8 mouse cellular contexts compared by ENCODE assay signal in genomic region chr3:56181025-56181424, GRCm38 (mm10). TPM values are rescaled to one million over a fixed set of nuclear protein-coding genes. Genes with fewer than 3 reads are reported as not detected.
DNase-seq lines count a peak whose midpoint lies in the region; ATAC-seq and TF ChIP-seq lines count a peak whose summit lies in the region.

No protein-coding gene starts in this region.

- H3K4me1 ChIP-seq in embryonic facial prominence, embryonic 13.5 days: peaks cover 14% of the 10 kb centered on the region
- H3K4me1 ChIP-seq in hindbrain, embryonic 11.5 days (replicated peaks; ENCODE audit: control insufficient read depth, insufficient read depth, low read length): no peaks in the 10 kb centered on the region
- peaks cover 5% of the 10 kb centered on the region for H3K4me1 ChIP-seq in midbrain, embryonic 16.5 days (ENCODE audit: control insufficient read depth, insufficient read depth, low read length)

- TF ChIP-seq CTCF in gastrocnemius, adult 2 months (IDR thresholded peaks at IDR 0.05): no peak

- H3K9ac ChIP-seq in embryonic facial prominence, embryonic 13.5 days: no peak overlapping the region
- no peak overlapping the region for H3K9ac ChIP-seq in hindbrain, embryonic 11.5 days (ENCODE audit: low read depth, low read length)
- H3K9ac ChIP-seq in midbrain, embryonic 16.5 days (ENCODE audit: low read depth, low read length): peak overlapping the region; percentile 96

- no peaks in the 10 kb centered on the region for H3K36me3 ChIP-seq in embryonic facial prominence, embryonic 13.5 days
- H3K36me3 ChIP-seq in hindbrain, embryonic 11.5 days (ENCODE audit: control insufficient read depth, insufficient read depth, low read length): no peaks in the 10 kb centered on the region
- no peaks in the 10 kb centered on the region for H3K36me3 ChIP-seq in midbrain, embryonic 16.5 days (ENCODE audit: control insufficient read depth, insufficient read depth, low read length)

- intact Hi-C loops in gastrocnemius, adult 2 months (cut with DNase I): no loop called here

- 0 out of 2 replicates have a peak, but pooled peaks cover 5% of the 10 kb centered on the region for H3K27me3 ChIP-seq in embryonic facial prominence, embryonic 13.5 days
- H3K27me3 ChIP-seq in hindbrain, embryonic 11.5 days (ENCODE audit: control insufficient read depth, insufficient read depth, low read length): no peaks in the 10 kb centered on the region
- H3K27me3 ChIP-seq in midbrain, embryonic 16.5 days (ENCODE audit: control insufficient read depth, insufficient read depth, low read depth, low read length): no peaks in the 10 kb centered on the region

- peak; percentile 36 for DNase-seq in layer of hippocampus, adult 9-10 months (ENCODE audit: low spot score)
- no peak for DNase-seq in layer of hippocampus, postnatal 25 days (ENCODE audit: extremely low spot score in 1 of 2, low spot score in 1 of 2)
- DNase-seq in hindbrain, embryonic 11.5 days (ENCODE audit: low spot score): no peak
- DNase-seq in gastrocnemius, adult 2 months: no peak
- no peak for DNase-seq in frontal cortex, postnatal 10 days (ENCODE audit: low spot score in 2 of 2)

- WGBS in embryonic facial prominence, embryonic 13.5 days: 32% methylated on average over 3 of the region's 3 CpGs
- 50% methylated on average over 3 of the region's 3 CpGs for WGBS in hindbrain, embryonic 11.5 days
- WGBS in midbrain, embryonic 16.5 days: 19% methylated on average over 3 of the region's 3 CpGs

- H3K4me3 ChIP-seq in embryonic facial prominence, embryonic 13.5 days: peak overlapping the region; percentile 94
- no peak overlapping the region; the same call in 1 of the 2 replicates for H3K4me3 ChIP-seq in hindbrain, embryonic 11.5 days (ENCODE audit: low read depth, low read length)
- peak overlapping the region; percentile 96 for H3K4me3 ChIP-seq in midbrain, embryonic 16.5 days (ENCODE audit: low read depth, low read length)
- no peak overlapping the region for H3K4me3 ChIP-seq in gastrocnemius, adult 2 months

- no peaks in the 10 kb centered on the region for H3K9me3 ChIP-seq in embryonic facial prominence, embryonic 13.5 days
- H3K9me3 ChIP-seq in hindbrain, embryonic 11.5 days (ENCODE audit: control insufficient read depth, low read length): no peaks in the 10 kb centered on the region
- H3K9me3 ChIP-seq in midbrain, embryonic 16.5 days (replicated peaks; ENCODE audit: control insufficient read depth, low read length, poor library complexity, severe bottlenecking): no peaks in the 10 kb centered on the region

- ATAC-seq in embryonic facial prominence, embryonic 13.5 days (ENCODE audit: insufficient number of reproducible peaks, insufficient read depth, low FRiP score, low TSS enrichment, low read depth): no peak
- no peak for ATAC-seq in hindbrain, embryonic 11.5 days (ENCODE audit: low FRiP score)
- ATAC-seq in midbrain, embryonic 16.5 days: no peak
- no peak for ATAC-seq in erythroblast, adult 5-6 weeks (replicated peaks; ENCODE audit: low FRiP score, poor library complexity, severe bottlenecking)

- peak overlapping the region; percentile 96 for H3K4me2 ChIP-seq in embryonic facial prominence, embryonic 13.5 days
- H3K4me2 ChIP-seq in hindbrain, embryonic 11.5 days (replicated peaks; ENCODE audit: low read depth, low read length): peak overlapping the region; percentile 92; the same call in 1 of the 2 replicates
- peak overlapping the region; percentile 67 for H3K4me2 ChIP-seq in midbrain, embryonic 16.5 days (ENCODE audit: low read length)

- no peak overlapping the region for H3K27ac ChIP-seq in embryonic facial prominence, embryonic 13.5 days
- H3K27ac ChIP-seq in hindbrain, embryonic 11.5 days (ENCODE audit: low read depth, low read length): no peak overlapping the region
- no peak overlapping the region; the same call in 1 of the 2 replicates for H3K27ac ChIP-seq in midbrain, embryonic 16.5 days (ENCODE audit: low read length)
- H3K27ac ChIP-seq in gastrocnemius, adult 2 months: no peak overlapping the region

RNA-seq across cellular contexts. Expression of gene Nbea, which starts 2.5 kb away (rescaled TPM):
- total RNA-seq in layer of hippocampus, postnatal 25 days (2021): 100 to 1,000 TPM; 201 to 227 TPM
- 24.0 and 27.6 TPM in 2 replicates for polyA plus RNA-seq in embryonic facial prominence, embryonic 13.5 days (2015; fragmentation: Nextera tagmentation; extraction: Ambion mirVana)
- 25.9 and 34.1 TPM in 2 replicates for polyA plus RNA-seq in hindbrain, embryonic 11.5 days (2014; fragmentation: Nextera tagmentation; extraction: Ambion mirVana)
- polyA plus RNA-seq in midbrain, embryonic 16.5 days (2015; fragmentation: Nextera tagmentation; extraction: Ambion mirVana): 59.2 and 60.2 TPM in 2 replicates
- 1 to 10 TPM; 4.1 to 5.9 TPM for total RNA-seq in gastrocnemius, adult 2 months (2021)
- not detected in 2 replicates for total RNA-seq in erythroblast, adult 5-6 weeks (2015; ENCODE audit: low replicate concordance)
- 0.51 and 0.70 TPM in 2 replicates for total RNA-seq in erythroblast, adult 5-6 weeks (2017; ENCODE audit: low replicate concordance)

Comparison
In these comparisons a context has a peak if more than half of its experiments do, and no peak if none do; other contexts are left out.
1. H3K4me3 ChIP-seq: peak in embryonic facial prominence, embryonic 13.5 days (single experiment) and midbrain, embryonic 16.5 days (single experiment); none in hindbrain, embryonic 11.5 days (single experiment) and gastrocnemius, adult 2 months (single experiment).
2. RNA of gene Nbea, which starts 2.5 kb away (total RNA-seq): 201 to 227 TPM in layer of hippocampus, postnatal 25 days; 4.1 to 5.9 TPM in gastrocnemius, adult 2 months and 0.51 to 0.70 TPM in erythroblast, adult 5-6 weeks; every median in the first group is over 10 times any median in the second.
3. Peak in every context shown above with its lines, with median percentiles within 50 percentile points of each other: H3K4me2 ChIP-seq.